Mouse (Mus musculus) cerebellum, postnatal 25 days (tissue): Measurements from ENCODE around the gene Hnrnpa3.
"Not testable (repeated sequence)": the region's sequence is repeated elsewhere in the genome, so short reads cannot be mapped to it uniquely, and the experiment has no call there.

ENCODE experiments used
- DNase-seq, 2 experiments: peaks; one replicate each; pipeline ENCODE4 v3.0.0; 2021; ENCODE audit warnings: mixed read lengths in 2 of 2

The Hnrnpa3 gene

GRCm38 (mm10) chr2:75637361-75637760 lies 21.7 kb upstream of the Hnrnpa3 start:
- no peak for DNase-seq

- DNase-seq = not testable (repeated sequence)
Observed at GRCm38 (mm10) chr2:75637822-75638221, 21.2 kb upstream of the Hnrnpa3 start.

- not testable (repeated sequence) for DNase-seq
Observed at GRCm38 (mm10) chr2:75639535-75639934, 19.5 kb upstream of the Hnrnpa3 start.

- not testable (repeated sequence) for DNase-seq
Observed at GRCm38 (mm10) chr2:75642312-75642711, 16.7 kb upstream of the Hnrnpa3 start.

- DNase-seq = no peak
Observed at GRCm38 (mm10) chr2:75642795-75643550, 16.1 kb upstream of the Hnrnpa3 start.

- DNase-seq = no peak
Observed at GRCm38 (mm10) chr2:75643950-75644349, 15.1 kb upstream of the Hnrnpa3 start.

GRCm38 (mm10) chr2:75645251-75645650 lies 13.8 kb upstream of the Hnrnpa3 start:
- DNase-seq = no peak

- DNase-seq = no peak
Observed at GRCm38 (mm10) chr2:75650437-75650836, 8.6 kb upstream of the Hnrnpa3 start.

GRCm38 (mm10) chr2:75653150-75653549 lies 5.9 kb upstream of the Hnrnpa3 start:
- DNase-seq = no peak

GRCm38 (mm10) chr2:75654679-75655078 lies 4.4 kb upstream of the Hnrnpa3 start:
- no peak for DNase-seq

- DNase-seq = no peak
Observed at GRCm38 (mm10) chr2:75656924-75657323, 2.1 kb upstream of the Hnrnpa3 start.

- peak in 1 of 2 experiments; percentile 38 for DNase-seq
Observed at GRCm38 (mm10) chr2:75657907-75658691, 962 bp upstream of the Hnrnpa3 start.

GRCm38 (mm10) chr2:75659629-75659960 lies 534 bp downstream of the Hnrnpa3 start:
- DNase-seq = peak; percentile 97 to 98

- DNase-seq = no peak
Observed at GRCm38 (mm10) chr2:75660255-75660948, 1.3 kb downstream of the Hnrnpa3 start.

- no peak for DNase-seq
Observed at GRCm38 (mm10) chr2:75661106-75661505, 2.0 kb downstream of the Hnrnpa3 start.

GRCm38 (mm10) chr2:75669491-75670445 lies 10.7 kb downstream of the Hnrnpa3 start:
- no peak for DNase-seq

- no peak for DNase-seq
Observed at GRCm38 (mm10) chr2:75670446-75671336, 11.6 kb downstream of the Hnrnpa3 start.

- no peak for DNase-seq
Observed at GRCm38 (mm10) chr2:75671337-75671660, 12.2 kb downstream of the Hnrnpa3 start.

- DNase-seq = no peak
Observed at GRCm38 (mm10) chr2:75672561-75672960, 13.5 kb downstream of the Hnrnpa3 start.

- DNase-seq = no peak
Observed at GRCm38 (mm10) chr2:75676567-75676966, 17.5 kb downstream of the Hnrnpa3 start.

GRCm38 (mm10) chr2:75679947-75680346 lies 20.9 kb downstream of the Hnrnpa3 start:
- DNase-seq = no peak
